Mouse (Mus musculus): ENCODE measurements at regions not wholly inside any gene's neighbourhood (a gene's known extent, or its start where the extent isn't known, plus 50 kb on each side); places are given as distances from the start of the nearest gene placed in this dataset.

DNA sequence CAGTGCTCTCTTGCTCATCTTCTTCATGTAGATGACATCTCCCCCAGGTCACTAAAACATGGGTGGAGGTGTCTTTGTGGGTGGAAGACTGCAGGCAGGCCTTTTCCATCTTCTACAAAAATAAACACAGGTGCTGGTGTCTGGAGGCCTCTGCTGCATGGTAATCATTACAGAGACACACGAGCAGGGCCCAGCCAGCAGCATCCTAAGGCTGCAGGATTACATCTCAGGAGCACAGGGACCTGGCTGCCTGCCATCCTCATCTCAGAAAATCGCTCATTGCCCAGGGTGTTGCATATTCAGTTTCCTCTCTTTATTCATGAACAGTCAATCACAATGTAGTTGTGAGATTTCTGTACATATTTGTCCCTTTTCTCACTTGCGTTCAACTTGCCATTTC is 56.5 kb upstream of the Cobl start:
- Histone ChIP-seq H3K4me3 (no peak overlapping the region), H3K27ac (no peak overlapping the region)
- DNase-seq (ENCODE audit: extremely low spot score in 1 of 2, low spot score in 2 of 2) = peak; percentile 23 to 26
- intact Hi-C loops (cut with DNase I) = no loop called here
- no peak for TF ChIP-seq CTCF (IDR thresholded peaks at IDR 0.05)

GRCm38 (mm10) chr11:12516374-12516773 is 51.6 kb upstream of the Cobl start:
- Histone ChIP-seq H3K27ac (no peak overlapping the region), H3K4me3 (no peak overlapping the region)
- no peak for DNase-seq (ENCODE audit: extremely low spot score in 1 of 2, low spot score in 2 of 2)
- intact Hi-C loops (cut with DNase I) = no loop called here
- no peak; the same call in none of the 2 replicates for TF ChIP-seq CTCF (IDR thresholded peaks at IDR 0.05)

Data from left cerebral cortex, adult 2 months (tissue).